Mouse (Mus musculus): ENCODE measurements around the gene Crb2. TPM values are rescaled to one million over a fixed set of nuclear protein-coding genes. Genes with fewer than 3 reads are reported as not detected.

Crb2 gene
- total RNA-seq, 2 experiments from 2014 or later: not detected

- ATAC-seq (replicated peaks; ENCODE audit: low FRiP score, low TSS enrichment, poor library complexity, severe bottlenecking): no peak; the same call in 1 of the 2 replicates
Observed at GRCm38 (mm10) chr2:37765082-37765483, 11.0 kb upstream of the Crb2 start.

- no peak for ATAC-seq (replicated peaks; ENCODE audit: low FRiP score, low TSS enrichment, poor library complexity, severe bottlenecking)
Observed at GRCm38 (mm10) chr2:37766027-37766761, 9.9 kb upstream of the Crb2 start.

- ATAC-seq (replicated peaks; ENCODE audit: low FRiP score, low TSS enrichment, poor library complexity, severe bottlenecking): no peak
Observed at GRCm38 (mm10) chr2:37767080-37767547, 8.9 kb upstream of the Crb2 start.

GRCm38 (mm10) chr2:37767739-37768138 is 8.3 kb upstream of the Crb2 start:
- no peak for ATAC-seq (replicated peaks; ENCODE audit: low FRiP score, low TSS enrichment, poor library complexity, severe bottlenecking)

DNA sequence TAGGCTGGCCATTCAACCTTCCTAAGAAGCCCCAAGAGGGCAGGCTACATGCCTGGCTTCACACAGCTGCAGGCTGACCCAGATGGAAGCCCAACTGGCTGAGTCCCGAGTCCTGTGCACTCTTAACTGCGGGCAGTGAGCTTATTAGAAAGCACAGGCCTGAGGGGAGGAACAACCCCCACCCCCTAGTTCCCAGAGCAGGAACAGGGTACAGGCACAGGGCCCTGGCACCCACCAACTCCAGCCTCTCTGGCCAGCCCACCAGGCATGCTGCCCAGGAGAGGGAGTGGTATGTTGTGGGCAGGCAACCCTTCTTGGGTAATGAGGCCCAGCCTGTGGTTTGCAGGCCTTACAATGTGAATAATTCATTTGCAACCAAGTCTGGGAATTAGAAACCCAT is 7.1 kb upstream of the Crb2 start:
- ATAC-seq (replicated peaks; ENCODE audit: low FRiP score, low TSS enrichment, poor library complexity, severe bottlenecking): no peak

GRCm38 (mm10) chr2:37769793-37770192 is 6.3 kb upstream of the Crb2 start:
- no peak for ATAC-seq (replicated peaks; ENCODE audit: low FRiP score, low TSS enrichment, poor library complexity, severe bottlenecking)

DNA sequence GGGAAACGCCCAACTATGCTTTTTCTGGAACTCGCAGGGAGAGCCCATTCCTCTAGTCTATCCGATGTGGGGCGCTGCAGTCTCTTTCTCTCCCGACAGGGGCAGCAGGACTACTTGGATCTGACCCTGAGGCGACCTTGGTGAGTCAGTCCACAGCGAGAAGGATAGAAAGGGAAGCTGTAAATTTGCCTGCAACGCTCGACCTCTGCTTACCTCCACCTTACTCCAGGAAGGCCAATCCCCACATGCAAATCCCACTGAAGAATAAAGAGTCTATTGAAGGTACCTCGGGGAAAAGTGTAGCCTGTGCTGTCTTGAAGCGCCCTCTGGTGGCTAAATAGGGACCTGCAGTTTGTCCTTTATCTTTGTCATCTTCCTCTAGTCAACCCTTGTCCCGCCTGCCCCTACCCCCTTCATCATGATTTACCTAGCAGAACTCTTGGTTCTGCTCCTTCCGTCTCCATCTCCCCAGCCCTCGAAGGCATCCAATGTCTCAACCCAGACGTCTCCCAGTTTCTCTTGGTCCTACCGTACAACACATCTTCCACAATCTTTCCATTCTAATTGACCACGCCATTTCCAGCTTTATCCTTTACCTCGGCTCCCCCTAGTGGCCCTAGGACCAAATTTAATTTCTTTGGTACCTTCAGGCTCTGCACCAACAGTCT is 4.3 kb upstream of the Crb2 start:
- peak; percentile 89 for ATAC-seq (replicated peaks; ENCODE audit: low FRiP score, low TSS enrichment, poor library complexity, severe bottlenecking)

GRCm38 (mm10) chr2:37774571-37774970 is 1.5 kb upstream of the Crb2 start:
- no peak for ATAC-seq (replicated peaks; ENCODE audit: low FRiP score, low TSS enrichment, poor library complexity, severe bottlenecking)

GRCm38 (mm10) chr2:37776611-37777411 is 762 bp downstream of the Crb2 start:
- ATAC-seq (replicated peaks; ENCODE audit: low FRiP score, low TSS enrichment, poor library complexity, severe bottlenecking): no peak

DNA sequence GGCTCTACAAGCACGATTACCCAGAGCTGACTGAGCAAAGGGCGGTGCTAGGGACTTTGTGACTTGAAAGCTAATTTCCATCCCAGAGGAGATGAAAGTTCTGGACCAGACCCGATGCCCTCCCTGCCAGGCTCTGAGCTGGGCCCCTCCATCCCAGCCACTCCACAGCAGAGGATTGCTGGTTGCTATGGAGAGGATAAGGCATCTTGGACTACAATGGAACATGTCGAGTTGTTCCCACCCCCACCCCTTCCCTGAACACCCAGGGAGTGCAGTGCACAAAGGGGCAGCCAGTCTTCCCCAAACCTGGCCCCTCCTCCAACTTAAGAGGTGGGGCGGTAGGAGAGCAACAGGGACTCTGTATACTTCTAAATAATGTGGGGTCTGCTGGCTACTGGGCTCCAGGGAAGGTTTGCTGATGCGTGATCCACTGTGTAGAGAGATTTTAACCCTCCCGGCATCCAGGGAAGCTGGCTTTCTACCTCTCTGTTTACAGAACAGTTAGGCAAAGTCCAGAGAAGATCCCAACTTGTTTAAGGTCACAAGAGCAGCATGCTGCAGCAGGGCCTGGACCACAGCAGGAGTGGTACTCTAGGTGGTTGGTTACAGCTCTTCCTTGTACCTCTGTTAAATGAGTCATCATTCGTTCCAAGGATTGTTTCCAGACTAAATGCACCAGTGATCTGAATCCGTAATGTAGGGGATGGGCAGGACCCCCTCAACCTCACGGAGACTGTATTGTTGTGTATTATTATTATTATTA is 2.1 kb downstream of the Crb2 start:
- no peak for ATAC-seq (replicated peaks; ENCODE audit: low FRiP score, low TSS enrichment, poor library complexity, severe bottlenecking)

- ATAC-seq (replicated peaks; ENCODE audit: low FRiP score, low TSS enrichment, poor library complexity, severe bottlenecking): peak; percentile 92
Observed at GRCm38 (mm10) chr2:37780270-37780929, 4.4 kb downstream of the Crb2 start.

- ATAC-seq (replicated peaks; ENCODE audit: low FRiP score, low TSS enrichment, poor library complexity, severe bottlenecking): no peak
Observed at GRCm38 (mm10) chr2:37781421-37781820, 5.4 kb downstream of the Crb2 start.

DNA sequence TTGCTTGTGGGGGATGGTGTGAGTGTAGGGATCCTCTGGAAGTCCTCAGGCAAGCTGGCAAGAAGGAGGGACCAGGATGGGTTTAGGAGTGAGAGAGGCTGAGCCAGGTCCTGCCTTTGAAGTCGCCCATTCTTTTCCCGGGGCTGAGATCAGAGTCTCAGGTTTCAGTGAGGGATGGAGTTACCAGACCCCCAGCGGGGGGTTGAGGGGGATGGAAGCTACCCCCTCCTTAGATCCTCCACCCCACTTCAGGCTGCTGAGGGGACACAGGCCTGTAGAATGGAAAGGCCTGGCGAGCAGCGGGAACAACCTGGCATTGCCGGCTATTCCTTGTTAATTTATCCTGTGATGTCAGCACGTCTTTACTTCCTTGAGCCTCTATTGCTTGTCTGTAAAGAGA is 6.0 kb downstream of the Crb2 start:
- ATAC-seq (replicated peaks; ENCODE audit: low FRiP score, low TSS enrichment, poor library complexity, severe bottlenecking): no peak

GRCm38 (mm10) chr2:37784473-37784872 is 8.4 kb downstream of the Crb2 start:
- no peak for ATAC-seq (replicated peaks; ENCODE audit: low FRiP score, low TSS enrichment, poor library complexity, severe bottlenecking)

GRCm38 (mm10) chr2:37786461-37786860 is 10.4 kb downstream of the Crb2 start:
- ATAC-seq (replicated peaks; ENCODE audit: low FRiP score, low TSS enrichment, poor library complexity, severe bottlenecking): no peak

- no peak for ATAC-seq (replicated peaks; ENCODE audit: low FRiP score, low TSS enrichment, poor library complexity, severe bottlenecking)
Observed at GRCm38 (mm10) chr2:37788176-37788962, 12.3 kb downstream of the Crb2 start.

GRCm38 (mm10) chr2:37789029-37789428 is 13.0 kb downstream of the Crb2 start:
- no peak for ATAC-seq (replicated peaks; ENCODE audit: low FRiP score, low TSS enrichment, poor library complexity, severe bottlenecking)

DNA sequence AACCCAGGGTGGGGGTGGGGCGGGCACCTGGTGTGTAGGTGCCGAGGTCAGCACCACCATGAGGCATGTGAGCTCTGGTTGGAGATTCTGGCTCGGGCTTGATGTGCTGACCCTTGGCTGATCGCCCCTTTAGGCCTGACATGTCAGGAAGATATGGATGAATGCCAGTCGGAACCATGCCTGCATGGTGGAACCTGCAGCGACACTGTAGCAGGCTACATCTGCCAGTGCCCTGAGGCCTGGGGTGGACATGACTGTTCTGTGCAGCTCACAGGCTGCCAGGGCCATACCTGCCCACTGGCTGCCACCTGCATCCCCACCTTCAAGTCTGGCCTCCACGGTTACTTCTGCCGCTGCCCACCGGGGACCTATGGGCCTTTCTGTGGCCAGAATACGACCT is 13.9 kb downstream of the Crb2 start:
- no peak for ATAC-seq (replicated peaks; ENCODE audit: low FRiP score, low TSS enrichment, poor library complexity, severe bottlenecking)
